Mouse (Mus musculus): ENCODE results near the gene Ssmem1. TPM values are rescaled to one million over a fixed set of nuclear protein-coding genes. Genes with fewer than 3 reads are reported as not detected.

Gene Ssmem1
- 0.52 TPM in 1 of 2 replicates, not detected in the other for polyA plus RNA-seq (2014; fragmentation: Nextera tagmentation; extraction: Ambion mirVana)

- ATAC-seq (ENCODE audit: insufficient number of reproducible peaks, insufficient read depth, low FRiP score, low read depth) = peak; percentile 97
- Histone ChIP-seq H3K27me3 (ENCODE audit: control insufficient read depth, insufficient read depth, low read length) (no peaks in the 10 kb centered on the region), H3K4me2 (replicated peaks; ENCODE audit: low read depth, low read length) (peak within 1 kb of the TSS; percentile 44), H3K4me3 (ENCODE audit: low read depth, low read length) (peak within 1 kb of the TSS; percentile 46), H3K4me1 (ENCODE audit: control insufficient read depth, insufficient read depth, low read length) (peaks cover 12% of the 10 kb centered on the region), H3K27ac (ENCODE audit: low read length) (peak within 1 kb of the TSS; percentile 98), H3K36me3 (ENCODE audit: control insufficient read depth, insufficient read depth, low read length) (peaks cover 18% of the 10 kb centered on the region), H3K9me3 (ENCODE audit: control insufficient read depth, low read depth, low read length) (no peaks in the 10 kb centered on the region), H3K9ac (replicated peaks; ENCODE audit: low read depth, low read length) (peak within 1 kb of the TSS; percentile 78)
- under 1% methylated on average over 37 of the region's 37 CpGs for WGBS
These were observed at the start of gene Ssmem1, which contains the start of gene Tmem209 for GRCm38 (mm10) chr6:30509265-30510239. Gene Ssmem1, plus strand, starts transcription at chr6:30509849. Gene Tmem209, minus strand, starts transcription at chr6:30509783.

GRCm38 (mm10) chr6:30460750-30461446 lies 48.8 kb upstream of the Ssmem1 start:
- Histone ChIP-seq H3K4me1 (ENCODE audit: control insufficient read depth, insufficient read depth, low read length) (peaks cover 18% of the 10 kb centered on the region), H3K4me2 (replicated peaks; ENCODE audit: low read depth, low read length) (peak overlapping the region; percentile 65), H3K36me3 (ENCODE audit: control insufficient read depth, insufficient read depth, low read length) (no peaks in the 10 kb centered on the region), H3K27me3 (ENCODE audit: control insufficient read depth, insufficient read depth, low read length) (no peaks in the 10 kb centered on the region), H3K9ac (replicated peaks; ENCODE audit: low read depth, low read length) (no peak overlapping the region), H3K4me3 (ENCODE audit: low read depth, low read length) (0 out of 2 replicates have a peak overlapping the region, but pooled peaks have one; percentile 4), H3K27ac (ENCODE audit: low read length) (peak overlapping the region; percentile 92), H3K9me3 (ENCODE audit: control insufficient read depth, low read depth, low read length) (no peaks in the 10 kb centered on the region)
- ATAC-seq (ENCODE audit: insufficient number of reproducible peaks, insufficient read depth, low FRiP score, low read depth) = peak; percentile 87
- WGBS = 11% methylated on average over 17 of the region's 19 CpGs

- Histone ChIP-seq H3K36me3 (ENCODE audit: control insufficient read depth, insufficient read depth, low read length) (no peaks in the 10 kb centered on the region), H3K9ac (replicated peaks; ENCODE audit: low read depth, low read length) (no peak overlapping the region), H3K4me1 (ENCODE audit: control insufficient read depth, insufficient read depth, low read length) (peaks cover 18% of the 10 kb centered on the region), H3K4me3 (ENCODE audit: low read depth, low read length) (no peak overlapping the region), H3K27ac (ENCODE audit: low read length) (no peak overlapping the region), H3K9me3 (ENCODE audit: control insufficient read depth, low read depth, low read length) (no peaks in the 10 kb centered on the region), H3K27me3 (ENCODE audit: control insufficient read depth, insufficient read depth, low read length) (no peaks in the 10 kb centered on the region), H3K4me2 (replicated peaks; ENCODE audit: low read depth, low read length) (no peak overlapping the region)
- ATAC-seq (ENCODE audit: insufficient number of reproducible peaks, insufficient read depth, low FRiP score, low read depth) = no peak
- WGBS = 80% methylated on average over 13 of the region's 13 CpGs
These were observed 47.8 kb upstream of the Ssmem1 start for GRCm38 (mm10) chr6:30461755-30462344.

GRCm38 (mm10) chr6:30462822-30463221 lies 46.8 kb upstream of the Ssmem1 start:
- ATAC-seq (ENCODE audit: insufficient number of reproducible peaks, insufficient read depth, low FRiP score, low read depth) = no peak
- peak overlapping the region; percentile 30; the same call in 1 of the 2 replicates for H3K27ac ChIP-seq (ENCODE audit: low read length)

GRCm38 (mm10) chr6:30465586-30465985 lies 44.1 kb upstream of the Ssmem1 start:
- H3K9ac ChIP-seq (replicated peaks; ENCODE audit: low read depth, low read length) = no peak overlapping the region
- WGBS = 82% methylated on average over 11 of the region's 11 CpGs
- H3K27me3 ChIP-seq (ENCODE audit: control insufficient read depth, insufficient read depth, low read length) = no peaks in the 10 kb centered on the region
- no peaks in the 10 kb centered on the region for H3K36me3 ChIP-seq (ENCODE audit: control insufficient read depth, insufficient read depth, low read length)
- H3K27ac ChIP-seq (ENCODE audit: low read length) = no peak overlapping the region
- no peak for ATAC-seq (ENCODE audit: insufficient number of reproducible peaks, insufficient read depth, low FRiP score, low read depth)
- no peak overlapping the region for H3K4me3 ChIP-seq (ENCODE audit: low read depth, low read length)
- peaks cover 15% of the 10 kb centered on the region for H3K4me1 ChIP-seq (ENCODE audit: control insufficient read depth, insufficient read depth, low read length)
- no peak overlapping the region for H3K4me2 ChIP-seq (replicated peaks; ENCODE audit: low read depth, low read length)
- H3K9me3 ChIP-seq (ENCODE audit: control insufficient read depth, low read depth, low read length) = no peaks in the 10 kb centered on the region

More at GRCm38 (mm10) chr6:30462822-30463221, 46.8 kb upstream of the Ssmem1 start:
- Histone ChIP-seq H3K4me2 (replicated peaks; ENCODE audit: low read depth, low read length) (no peak overlapping the region), H3K27me3 (ENCODE audit: control insufficient read depth, insufficient read depth, low read length) (no peaks in the 10 kb centered on the region), H3K9ac (replicated peaks; ENCODE audit: low read depth, low read length) (no peak overlapping the region), H3K4me3 (ENCODE audit: low read depth, low read length) (no peak overlapping the region), H3K4me1 (ENCODE audit: control insufficient read depth, insufficient read depth, low read length) (peaks cover 18% of the 10 kb centered on the region), H3K36me3 (ENCODE audit: control insufficient read depth, insufficient read depth, low read length) (no peaks in the 10 kb centered on the region), H3K9me3 (ENCODE audit: control insufficient read depth, low read depth, low read length) (no peaks in the 10 kb centered on the region)
- 22% methylated on average over 7 of the region's 7 CpGs for WGBS

GRCm38 (mm10) chr6:30468058-30468457 lies 41.6 kb upstream of the Ssmem1 start:
- Histone ChIP-seq H3K4me2 (replicated peaks; ENCODE audit: low read depth, low read length) (no peak overlapping the region), H3K4me3 (ENCODE audit: low read depth, low read length) (no peak overlapping the region), H3K27me3 (ENCODE audit: control insufficient read depth, insufficient read depth, low read length) (no peaks in the 10 kb centered on the region), H3K9ac (replicated peaks; ENCODE audit: low read depth, low read length) (no peak overlapping the region), H3K36me3 (ENCODE audit: control insufficient read depth, insufficient read depth, low read length) (no peaks in the 10 kb centered on the region), H3K9me3 (ENCODE audit: control insufficient read depth, low read depth, low read length) (no peaks in the 10 kb centered on the region), H3K27ac (ENCODE audit: low read length) (no peak overlapping the region), H3K4me1 (ENCODE audit: control insufficient read depth, insufficient read depth, low read length) (no peaks in the 10 kb centered on the region)
- ATAC-seq (ENCODE audit: insufficient number of reproducible peaks, insufficient read depth, low FRiP score, low read depth) = no peak
- 39% methylated on average over 1 of the region's 1 CpGs for WGBS

- Histone ChIP-seq H3K27ac (ENCODE audit: low read length) (no peak overlapping the region), H3K9me3 (ENCODE audit: control insufficient read depth, low read depth, low read length) (no peaks in the 10 kb centered on the region), H3K36me3 (ENCODE audit: control insufficient read depth, insufficient read depth, low read length) (no peaks in the 10 kb centered on the region), H3K27me3 (ENCODE audit: control insufficient read depth, insufficient read depth, low read length) (no peaks in the 10 kb centered on the region), H3K9ac (replicated peaks; ENCODE audit: low read depth, low read length) (no peak overlapping the region), H3K4me3 (ENCODE audit: low read depth, low read length) (no peak overlapping the region), H3K4me2 (replicated peaks; ENCODE audit: low read depth, low read length) (no peak overlapping the region), H3K4me1 (ENCODE audit: control insufficient read depth, insufficient read depth, low read length) (no peaks in the 10 kb centered on the region)
- no peak for ATAC-seq (ENCODE audit: insufficient number of reproducible peaks, insufficient read depth, low FRiP score, low read depth)
- WGBS = 57% methylated on average over 12 of the region's 12 CpGs
These were observed 41.0 kb upstream of the Ssmem1 start for GRCm38 (mm10) chr6:30468684-30469083.

- Histone ChIP-seq H3K9me3 (ENCODE audit: control insufficient read depth, low read depth, low read length) (no peaks in the 10 kb centered on the region), H3K4me2 (replicated peaks; ENCODE audit: low read depth, low read length) (no peak overlapping the region), H3K4me1 (ENCODE audit: control insufficient read depth, insufficient read depth, low read length) (no peaks in the 10 kb centered on the region), H3K36me3 (ENCODE audit: control insufficient read depth, insufficient read depth, low read length) (no peaks in the 10 kb centered on the region), H3K4me3 (ENCODE audit: low read depth, low read length) (no peak overlapping the region), H3K27ac (ENCODE audit: low read length) (no peak overlapping the region), H3K9ac (replicated peaks; ENCODE audit: low read depth, low read length) (no peak overlapping the region), H3K27me3 (ENCODE audit: control insufficient read depth, insufficient read depth, low read length) (no peaks in the 10 kb centered on the region)
- WGBS = 85% methylated on average over 12 of the region's 12 CpGs
- ATAC-seq (ENCODE audit: insufficient number of reproducible peaks, insufficient read depth, low FRiP score, low read depth) = no peak
These were observed 40.3 kb upstream of the Ssmem1 start for GRCm38 (mm10) chr6:30469370-30469769.

Measured in stomach, embryonic 14.5 days (tissue).